ENCODE assay signal across 12 mouse cellular contexts in genomic region chr13:43193266-43193665, GRCm38 (mm10). TPM values are rescaled to one million over a fixed set of nuclear protein-coding genes. Genes with fewer than 3 reads are reported as not detected.
DNase-seq lines count a peak whose midpoint lies in the region; ATAC-seq lines count a peak whose summit lies in the region.
"Had no signal": no experiment of that assay in that cellular context is flagged by ENCODE, and none has a peak within 500 bp of the region (broad histone marks: within the 10 kb centered on the region; RNA-seq: fewer than 3 reads in every experiment).

No protein-coding gene starts in this region.

- no peaks in the 10 kb centered on the region for H3K9me3 ChIP-seq in heart, embryonic 12.5 days (replicated peaks)
- H3K9me3 ChIP-seq in liver, embryonic 13.5 days (replicated peaks), result no peaks in the 10 kb centered on the region
- H3K9me3 ChIP-seq: kidney, embryonic 15.5 days; limb, embryonic 10.5 days had no signal

- H3K4me1 ChIP-seq in heart, embryonic 12.5 days (replicated peaks), result peaks cover 60% of the 10 kb centered on the region
- peaks cover 45% of the 10 kb centered on the region for H3K4me1 ChIP-seq in liver, embryonic 13.5 days (replicated peaks)

- intact Hi-C loops in heart, postnatal 25 days (cut with DNase I), result loop anchor here (5.0 kb wide), 1 partner anchor 39 kb away; no protein-coding TSS in a partner anchor
- intact Hi-C loops in left cerebral cortex, postnatal 4 days (cut with DNase I), result no loop called here
- intact Hi-C loops in gastrocnemius, postnatal 36 days (cut with DNase I), result no loop called here

- WGBS in heart, embryonic 12.5 days, result 2% methylated on average over 7 of the region's 7 CpGs
- 3% methylated on average over 7 of the region's 7 CpGs for WGBS in liver, embryonic 13.5 days (ENCODE audit: insufficient replicate concordance)

- peak overlapping the region; percentile 85 for H3K27ac ChIP-seq in heart, embryonic 12.5 days (ENCODE audit: poor library complexity, severe bottlenecking)
- no peak overlapping the region for H3K27ac ChIP-seq in liver, embryonic 13.5 days
- H3K27ac ChIP-seq: kidney, embryonic 15.5 days; limb, embryonic 10.5 days had no signal

- ATAC-seq in heart, embryonic 12.5 days (ENCODE audit: insufficient number of reproducible peaks, low FRiP score), result no peak
- peak; percentile 66 for ATAC-seq in liver, embryonic 13.5 days (ENCODE audit: low read depth)
- peak; percentile 82 for ATAC-seq in megakaryocyte progenitor cell, adult 5-6 weeks (replicated peaks; ENCODE audit: poor library complexity)

- 0 out of 2 replicates have a peak, but pooled peaks cover 3% of the 10 kb centered on the region for H3K27me3 ChIP-seq in heart, embryonic 12.5 days (replicated peaks)
- H3K27me3 ChIP-seq in liver, embryonic 13.5 days, result peaks cover 66% of the 10 kb centered on the region
- H3K27me3 ChIP-seq: kidney, embryonic 15.5 days had no signal

- no peak for DNase-seq in heart, postnatal 25 days (ENCODE audit: low spot score)
- DNase-seq in MN1 (ENCODE audit: low spot score), result peak; percentile 47
- peak; percentile 60 for DNase-seq in liver, embryonic 13.5 days
- no peak for DNase-seq in left cerebral cortex, postnatal 4 days
- no peak for DNase-seq in thymus, postnatal 25 days
- DNase-seq in gastrocnemius, postnatal 36 days, result no peak
- DNase-seq: adrenal gland, postnatal 10 days; right cerebral cortex, adult 18-20 months had no signal

- H3K4me3 ChIP-seq in heart, embryonic 12.5 days, result no peak overlapping the region
- H3K4me3 ChIP-seq in liver, embryonic 13.5 days (replicated peaks), result no peak overlapping the region
- H3K4me3 ChIP-seq: kidney, embryonic 15.5 days; limb, embryonic 10.5 days had no signal

- H3K4me2 ChIP-seq in heart, embryonic 12.5 days, result peak overlapping the region; percentile 41
- H3K4me2 ChIP-seq in liver, embryonic 13.5 days, result no peak overlapping the region
- H3K4me2 ChIP-seq: kidney, embryonic 15.5 days had no signal

- H3K9ac ChIP-seq in heart, embryonic 12.5 days, result peak overlapping the region; percentile 10; the same call in 1 of the 2 replicates
- no peak overlapping the region for H3K9ac ChIP-seq in liver, embryonic 13.5 days
- H3K9ac ChIP-seq: kidney, embryonic 15.5 days had no signal

- no peaks in the 10 kb centered on the region for H3K36me3 ChIP-seq in heart, embryonic 12.5 days
- H3K36me3 ChIP-seq in liver, embryonic 13.5 days, result no peaks in the 10 kb centered on the region
- H3K36me3 ChIP-seq: kidney, embryonic 15.5 days; limb, embryonic 10.5 days had no signal

RNA-seq across cellular contexts. Expression of gene Tbc1d7, which starts 22.0 kb away (rescaled TPM):
- polyA plus RNA-seq in heart, embryonic 12.5 days (2016; fragmentation: Nextera tagmentation; extraction: Ambion mirVana), result 50.9 and 52.3 TPM in 2 replicates
- 10 to 100 TPM; 35.9 to 43.0 TPM for total RNA-seq in heart, postnatal 25 days (2021)
- 16.1 and 16.8 TPM in 2 replicates for polyA plus RNA-seq in liver, embryonic 13.5 days (2015; fragmentation: Nextera tagmentation; extraction: Ambion mirVana)
- 22.8 and 28.9 TPM in 2 replicates for total RNA-seq in megakaryocyte progenitor cell, adult 5-6 weeks (2015)
- total RNA-seq in megakaryocyte progenitor cell, adult 5-6 weeks (2017), result 6.5 and 6.6 TPM in 2 replicates
- 10 to 100 TPM; 34.5 to 37.3 TPM for total RNA-seq in left cerebral cortex, postnatal 4 days (2021)
- 10 to 100 TPM; 26.0 to 26.4 TPM for total RNA-seq in gastrocnemius, postnatal 36 days (2021)

Comparison
In these comparisons a context has a peak if more than half of its experiments do, and no peak if none do; other contexts are left out.
1. DNase-seq: peak in MN1 (single experiment) and liver, embryonic 13.5 days (single experiment); none in heart, postnatal 25 days (single experiment), left cerebral cortex, postnatal 4 days (single experiment), thymus, postnatal 25 days (single experiment) and gastrocnemius, postnatal 36 days (0 of 2).